Mouse (Mus musculus) forebrain, embryonic 12.5 days (tissue): ENCODE results near the gene Abcf3. TPM values are rescaled to one million over a fixed set of nuclear protein-coding genes. Genes with fewer than 3 reads are reported as not detected.
A peak's percentile ranks its signal among the peaks of the same experiment; 100 is the strongest.

Experiments used
- ATAC-seq: fragments of 200-750 bp; cut with Nextera tagmentation; 2 replicates; pipeline ENCODE4 v1.8.0; 2017; ENCODE audit warnings: moderate TSS enrichment; ENCODE audit not compliant: low FRiP score
- H3K27ac ChIP-seq: fragments of 300-500 bp; sonication (generic); 2 replicates; pipeline ENCODE4 v1.5.1; 2016; ENCODE audit warnings: mild to moderate bottlenecking
- H3K27me3 ChIP-seq: fragments of 300-500 bp; sonication (generic); 2 replicates; pipeline ENCODE4 v1.6.1; 2016; ENCODE audit warnings: mild to moderate bottlenecking
- H3K36me3 ChIP-seq: fragments of 300-500 bp; sonication (generic); replicated peaks from 2 replicates; pipeline ENCODE4 v1.6.1; 2016; ENCODE audit warnings: mild to moderate bottlenecking
- H3K4me1 ChIP-seq: fragments of 300-500 bp; sonication (generic); 2 replicates; pipeline ENCODE4 v1.6.1; 2016
- H3K4me2 ChIP-seq: fragments of 300-500 bp; sonication (generic); 2 replicates; pipeline ENCODE4 v1.6.1; 2016; ENCODE audit warnings: mild to moderate bottlenecking, moderate library complexity
- H3K4me3 ChIP-seq: fragments of 300-500 bp; sonication (generic); replicated peaks from 2 replicates; pipeline ENCODE4 v1.5.1; 2016; ENCODE audit warnings: mild to moderate bottlenecking
- H3K9ac ChIP-seq: fragments of 300-500 bp; sonication (generic); 2 replicates; pipeline ENCODE4 v1.6.1; 2016; ENCODE audit warnings: mild to moderate bottlenecking
- H3K9me3 ChIP-seq: fragments of 300-500 bp; sonication (generic); 2 replicates; pipeline ENCODE4 v1.6.1; 2016
- WGBS: fragments of 180-500 bp; shearing (Covaris S2); methylation state at CpG from one replicate; pipeline ENCODE4 v1.1.7; 2016; 5-methylcytosine and 5-hydroxymethylcytosine counted together
- polyA plus RNA-seq: library from polyadenylated mRNA; unstranded; fragments of >200 nt; fragmentation: Nextera tagmentation; extraction: Ambion mirVana; gene quantifications from 2 replicates; pipeline ENCODE4 v1.2.1, GENCODE M21; 2016

The Abcf3 gene
- polyA plus RNA-seq, 1 experiment from 2014 or later = 60.9 TPM

GRCm38 (mm10) chr16:20551691-20552090, 3.3 kb downstream of the Abcf3 start:
- no peak overlapping the region for H3K9ac ChIP-seq
- H3K27me3 ChIP-seq = no peaks in the 10 kb centered on the region
- H3K36me3 ChIP-seq = peaks cover 57% of the 10 kb centered on the region
- 93% methylated on average over 5 of the region's 5 CpGs for WGBS
- peaks cover 18% of the 10 kb centered on the region for H3K4me1 ChIP-seq
- H3K4me3 ChIP-seq = no peak overlapping the region
- H3K4me2 ChIP-seq = no peak overlapping the region
- no peak overlapping the region for H3K27ac ChIP-seq
- H3K9me3 ChIP-seq = no peaks in the 10 kb centered on the region
- ATAC-seq = no peak

- peaks cover 62% of the 10 kb centered on the region for H3K36me3 ChIP-seq
- 88% methylated on average over 1 of the region's 1 CpGs for WGBS
- ATAC-seq = no peak
Measured at GRCm38 (mm10) chr16:20552594-20552993, 4.2 kb downstream of the Abcf3 start.

GRCm38 (mm10) chr16:20555000-20555399, 6.6 kb downstream of the Abcf3 start:
- WGBS = 89% methylated on average over 6 of the region's 6 CpGs
- H3K36me3 ChIP-seq = peaks cover 84% of the 10 kb centered on the region

More at GRCm38 (mm10) chr16:20552594-20552993, 4.2 kb downstream of the Abcf3 start:
- Histone ChIP-seq H3K4me2 (no peak overlapping the region), H3K9ac (no peak overlapping the region), H3K4me1 (peaks cover 16% of the 10 kb centered on the region), H3K27me3 (no peaks in the 10 kb centered on the region), H3K4me3 (no peak overlapping the region), H3K9me3 (no peaks in the 10 kb centered on the region), H3K27ac (no peak overlapping the region)

GRCm38 (mm10) chr16:20557381-20557780, 9.0 kb downstream of the Abcf3 start:
- Histone ChIP-seq H3K27ac (no peak overlapping the region), H3K4me1 (no peaks in the 10 kb centered on the region), H3K9ac (no peak overlapping the region), H3K4me2 (no peak overlapping the region), H3K4me3 (no peak overlapping the region), H3K9me3 (no peaks in the 10 kb centered on the region), H3K27me3 (no peaks in the 10 kb centered on the region), H3K36me3 (peaks cover 86% of the 10 kb centered on the region)
- 87% methylated on average over 7 of the region's 7 CpGs for WGBS
- no peak for ATAC-seq

More at GRCm38 (mm10) chr16:20555000-20555399, 6.6 kb downstream of the Abcf3 start:
- no peak overlapping the region for H3K4me3 ChIP-seq
- no peaks in the 10 kb centered on the region for H3K27me3 ChIP-seq
- H3K4me1 ChIP-seq = no peaks in the 10 kb centered on the region
- H3K9me3 ChIP-seq = no peaks in the 10 kb centered on the region
- no peak overlapping the region for H3K27ac ChIP-seq
- H3K9ac ChIP-seq = no peak overlapping the region
- ATAC-seq = no peak
- H3K4me2 ChIP-seq = no peak overlapping the region

GRCm38 (mm10) chr16:20565075-20565474, 16.7 kb downstream of the Abcf3 start:
- 60% methylated on average over 1 of the region's 1 CpGs for WGBS
- ATAC-seq = no peak
- no peaks in the 10 kb centered on the region for H3K9me3 ChIP-seq
- H3K4me2 ChIP-seq = no peak overlapping the region
- H3K9ac ChIP-seq = no peak overlapping the region
- H3K4me1 ChIP-seq = no peaks in the 10 kb centered on the region
- H3K36me3 ChIP-seq = peaks cover 32% of the 10 kb centered on the region
- no peak overlapping the region for H3K4me3 ChIP-seq
- no peak overlapping the region for H3K27ac ChIP-seq
- H3K27me3 ChIP-seq = no peaks in the 10 kb centered on the region

- peaks cover 26% of the 10 kb centered on the region for H3K4me1 ChIP-seq
- H3K36me3 ChIP-seq = no peaks in the 10 kb centered on the region
- no peak within 1 kb of the TSS for H3K27ac ChIP-seq
- H3K4me2 ChIP-seq = peak within 1 kb of the TSS; percentile 94
- ATAC-seq = peak; percentile 55
- H3K27me3 ChIP-seq = peaks cover 65% of the 10 kb centered on the region
- peak within 1 kb of the TSS; percentile 55 for H3K4me3 ChIP-seq
- H3K9me3 ChIP-seq = no peaks in the 10 kb centered on the region
- under 1% methylated on average over 24 of the region's 24 CpGs for WGBS
- H3K9ac ChIP-seq = peak within 1 kb of the TSS; percentile 63
Measured at GRCm38 (mm10) chr16:20589366-20589938, 41.1 kb downstream of the Abcf3 start, which contains the start of gene Vwa5b2. Vwa5b2 (plus strand) TSS chr16:20589471.

GRCm38 (mm10) chr16:20589939-20590679, 41.7 kb downstream of the Abcf3 start:
- no peaks in the 10 kb centered on the region for H3K36me3 ChIP-seq
- under 1% methylated on average over 35 of the region's 39 CpGs for WGBS
- peak overlapping the region; percentile 63 for H3K9ac ChIP-seq
- H3K27me3 ChIP-seq = peaks cover 70% of the 10 kb centered on the region
- no peak overlapping the region for H3K27ac ChIP-seq
- peak overlapping the region; percentile 55 for H3K4me3 ChIP-seq
- H3K4me1 ChIP-seq = peaks cover 26% of the 10 kb centered on the region
- peak; percentile 78 for ATAC-seq
- peak overlapping the region; percentile 94 for H3K4me2 ChIP-seq
- no peaks in the 10 kb centered on the region for H3K9me3 ChIP-seq

GRCm38 (mm10) chr16:20590680-20591038, 42.3 kb downstream of the Abcf3 start:
- Histone ChIP-seq H3K9me3 (no peaks in the 10 kb centered on the region), H3K9ac (0 out of 2 replicates have a peak overlapping the region, but pooled peaks have one; percentile 63), H3K4me2 (peak overlapping the region; percentile 94), H3K4me1 (peaks cover 26% of the 10 kb centered on the region), H3K36me3 (no peaks in the 10 kb centered on the region), H3K27me3 (peaks cover 75% of the 10 kb centered on the region), H3K27ac (no peak overlapping the region), H3K4me3 (peak overlapping the region; percentile 55)
- no peak for ATAC-seq
- 3% methylated on average over 17 of the region's 17 CpGs for WGBS

GRCm38 (mm10) chr16:20591076-20591705, 42.8 kb downstream of the Abcf3 start:
- Histone ChIP-seq H3K9me3 (no peaks in the 10 kb centered on the region), H3K4me2 (peak overlapping the region; percentile 94), H3K9ac (no peak overlapping the region), H3K27ac (no peak overlapping the region), H3K36me3 (no peaks in the 10 kb centered on the region), H3K27me3 (peaks cover 80% of the 10 kb centered on the region), H3K4me1 (peaks cover 26% of the 10 kb centered on the region), H3K4me3 (peak overlapping the region; percentile 55)
- ATAC-seq = peak; percentile 32; the same call in 1 of the 2 replicates
- WGBS = 4% methylated on average over 48 of the region's 48 CpGs

GRCm38 (mm10) chr16:20595060-20595673, 46.8 kb downstream of the Abcf3 start:
- H3K4me1 ChIP-seq = peaks cover 15% of the 10 kb centered on the region
- no peak overlapping the region for H3K4me3 ChIP-seq
- H3K9me3 ChIP-seq = no peaks in the 10 kb centered on the region
- H3K36me3 ChIP-seq = no peaks in the 10 kb centered on the region
- H3K27me3 ChIP-seq = peaks cover 57% of the 10 kb centered on the region
- no peak overlapping the region for H3K4me2 ChIP-seq
- 85% methylated on average over 7 of the region's 7 CpGs for WGBS
- ATAC-seq = no peak
- H3K27ac ChIP-seq = no peak overlapping the region
- no peak overlapping the region for H3K9ac ChIP-seq

GRCm38 (mm10) chr16:20595737-20596136, 47.4 kb downstream of the Abcf3 start:
- Histone ChIP-seq H3K9ac (no peak overlapping the region), H3K27ac (no peak overlapping the region), H3K9me3 (no peaks in the 10 kb centered on the region), H3K4me2 (no peak overlapping the region), H3K27me3 (peaks cover 51% of the 10 kb centered on the region), H3K4me1 (peaks cover 9% of the 10 kb centered on the region), H3K4me3 (no peak overlapping the region), H3K36me3 (no peaks in the 10 kb centered on the region)
- 86% methylated on average over 4 of the region's 4 CpGs for WGBS
- ATAC-seq = no peak
